Mouse (Mus musculus) midbrain, embryonic 16.5 days (tissue): ENCODE measurements around the gene Notch1. TPM values are rescaled to one million over a fixed set of nuclear protein-coding genes. Genes with fewer than 3 reads are reported as not detected.

ENCODE experiments used
- ATAC-seq: fragments of 200-750 bp; cut with Nextera tagmentation; 2 replicates; pipeline ENCODE4 v1.8.0; 2017; ENCODE audit warnings: moderate TSS enrichment
- H3K27ac ChIP-seq: fragments of 300-500 bp; sonication (generic); 2 replicates; pipeline ENCODE4 v1.5.1; 2014; ENCODE audit warnings: mild to moderate bottlenecking, low read length, mixed read lengths
- H3K27me3 ChIP-seq: fragments of 300-500 bp; sonication (generic); 2 replicates; pipeline ENCODE4 v1.6.1; 2014; ENCODE audit warnings: low read depth, low read length, mixed read lengths; ENCODE audit not compliant: control insufficient read depth, insufficient read depth
- H3K36me3 ChIP-seq: fragments of 300-500 bp; sonication (generic); 2 replicates; pipeline ENCODE4 v1.6.1; 2014; ENCODE audit warnings: mild to moderate bottlenecking, low read length, moderate library complexity, mixed read lengths; ENCODE audit not compliant: control insufficient read depth, insufficient read depth
- H3K4me1 ChIP-seq: fragments of 300-500 bp; sonication (generic); 2 replicates; pipeline ENCODE4 v1.6.1; 2014; ENCODE audit warnings: mild to moderate bottlenecking, low read length, mixed read lengths; ENCODE audit not compliant: control insufficient read depth, insufficient read depth
- H3K4me2 ChIP-seq: fragments of 300-500 bp; sonication (generic); 2 replicates; pipeline ENCODE4 v1.6.1; 2014; ENCODE audit warnings: mild to moderate bottlenecking, low read length, mixed read lengths
- H3K4me3 ChIP-seq: fragments of 300-500 bp; sonication (generic); 2 replicates; pipeline ENCODE4 v1.5.1; 2014; ENCODE audit warnings: low read depth, mild to moderate bottlenecking, low read length, moderate library complexity, mixed read lengths
- H3K9ac ChIP-seq: fragments of 300-500 bp; sonication (generic); 2 replicates; pipeline ENCODE4 v1.6.1; 2014; ENCODE audit warnings: low read depth, low read length, mixed read lengths
- H3K9me3 ChIP-seq: fragments of 300-500 bp; sonication (generic); replicated peaks from 2 replicates; pipeline ENCODE4 v1.6.1; 2014; ENCODE audit warnings: mild to moderate bottlenecking, low read length, mixed read lengths; ENCODE audit not compliant: control insufficient read depth, poor library complexity, severe bottlenecking
- WGBS: fragments of 180-500 bp; shearing (Covaris S2); extraction: QIAGEN DNeasy Blood & Tissue Kit; methylation state at CpG from one replicate; pipeline ENCODE4 v1.1.7; 2014; 5-methylcytosine and 5-hydroxymethylcytosine counted together
- polyA plus RNA-seq: library from polyadenylated mRNA; unstranded; fragments of >200 nt; fragmentation: Nextera tagmentation; extraction: Ambion mirVana; gene quantifications from 2 replicates; pipeline ENCODE4 v1.2.1, GENCODE M21; 2015

Gene Notch1
- polyA plus RNA-seq, 1 experiment from 2014 or later: 10.7 TPM

DNA sequence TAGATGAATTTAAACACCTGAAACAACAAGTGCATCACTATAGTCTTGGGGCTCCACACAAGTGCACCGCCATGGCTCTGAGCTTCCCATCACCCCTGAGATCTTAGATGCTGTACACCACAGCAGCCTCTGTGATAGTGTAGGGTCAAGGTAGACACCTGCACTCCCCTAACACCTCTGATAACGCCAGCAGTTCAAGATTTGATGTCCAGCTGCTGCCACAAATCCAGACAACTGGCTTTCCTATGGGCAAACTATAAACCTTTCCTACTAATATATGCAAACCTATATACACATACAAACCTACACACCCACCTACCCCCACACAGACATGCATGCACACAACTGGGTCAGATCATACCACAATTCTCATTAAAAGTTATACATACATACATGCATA lies 91.9 kb downstream of the Notch1 start:
- Histone ChIP-seq H3K36me3 (peaks cover 66% of the 10 kb centered on the region), H3K9ac (no peak overlapping the region), H3K27me3 (no peaks in the 10 kb centered on the region), H3K4me2 (no peak overlapping the region), H3K9me3 (no peaks in the 10 kb centered on the region), H3K27ac (no peak overlapping the region), H3K4me3 (no peak overlapping the region), H3K4me1 (no peaks in the 10 kb centered on the region)
- WGBS: 96% methylated on average over 2 of the region's 2 CpGs
- no peak for ATAC-seq

DNA sequence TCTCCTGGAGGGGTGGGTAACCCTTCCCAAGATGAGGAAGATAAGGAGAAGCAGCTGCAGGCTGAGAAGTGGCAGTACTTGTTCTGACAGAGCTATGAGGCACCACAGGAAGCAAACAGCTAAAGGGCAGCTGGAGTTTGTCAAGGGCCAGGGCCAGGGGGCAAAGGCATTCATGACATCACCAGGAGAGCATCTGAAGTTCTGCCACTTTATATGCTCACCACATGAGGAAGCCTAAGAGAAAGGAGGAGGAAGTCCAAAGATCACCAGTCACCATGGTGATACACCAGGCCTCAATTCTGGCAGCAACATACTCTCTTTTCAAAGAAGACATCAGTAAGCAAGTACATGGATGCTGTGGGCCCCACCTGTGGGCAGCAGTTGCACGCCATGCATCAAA lies 93.4 kb downstream of the Notch1 start:
- WGBS: 90% methylated on average over 1 of the region's 1 CpGs
- Histone ChIP-seq H3K36me3 (peaks cover 51% of the 10 kb centered on the region), H3K9ac (no peak overlapping the region), H3K27me3 (no peaks in the 10 kb centered on the region), H3K9me3 (no peaks in the 10 kb centered on the region), H3K4me3 (no peak overlapping the region), H3K4me2 (no peak overlapping the region), H3K4me1 (no peaks in the 10 kb centered on the region), H3K27ac (no peak overlapping the region)
- ATAC-seq: no peak

DNA sequence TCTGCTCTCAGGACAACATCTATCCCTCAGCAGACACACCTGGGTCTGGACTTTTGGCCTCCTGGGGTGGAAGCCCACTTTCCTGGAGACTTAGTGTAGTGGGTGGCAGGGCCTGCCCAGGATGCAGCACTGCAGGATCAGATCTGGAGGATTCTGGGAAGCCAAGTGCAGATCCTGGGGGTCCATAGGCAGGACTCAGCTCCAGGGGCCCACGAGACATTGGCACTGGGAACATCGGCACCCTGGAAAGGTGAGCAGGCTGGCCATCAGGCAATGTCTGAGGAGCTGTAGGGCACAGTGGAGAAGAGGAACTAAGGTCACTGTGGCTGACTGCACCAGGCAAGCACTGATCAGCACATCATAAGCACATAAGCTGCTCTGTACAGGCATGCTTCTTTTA lies 94.5 kb downstream of the Notch1 start:
- no peak for ATAC-seq
- no peak overlapping the region for H3K27ac ChIP-seq
- no peak overlapping the region for H3K4me3 ChIP-seq
- H3K9ac ChIP-seq: no peak overlapping the region
- WGBS: 96% methylated on average over 2 of the region's 2 CpGs
- no peaks in the 10 kb centered on the region for H3K4me1 ChIP-seq
- H3K27me3 ChIP-seq: no peaks in the 10 kb centered on the region
- no peak overlapping the region for H3K4me2 ChIP-seq
- H3K9me3 ChIP-seq: no peaks in the 10 kb centered on the region
- peaks cover 53% of the 10 kb centered on the region for H3K36me3 ChIP-seq

DNA sequence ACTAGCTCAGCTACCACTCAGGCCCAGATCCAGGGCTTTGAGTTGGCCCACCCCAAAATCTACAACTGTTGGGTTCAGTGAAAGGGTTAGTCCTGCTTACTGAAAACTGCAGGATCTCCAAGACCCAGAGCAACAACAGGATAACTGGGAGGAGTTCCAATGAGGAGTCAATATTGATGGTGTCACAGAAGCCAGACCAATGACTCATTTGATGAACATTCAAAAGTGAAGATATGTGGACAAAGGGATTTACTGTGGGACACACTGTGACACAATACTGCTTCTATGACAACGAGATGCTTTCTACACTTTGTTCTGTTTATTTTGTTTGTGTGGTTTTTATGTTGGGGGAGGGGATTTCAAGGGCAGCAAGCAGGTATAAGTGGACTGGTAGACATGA lies 98.3 kb downstream of the Notch1 start:
- H3K36me3 ChIP-seq: peaks cover 51% of the 10 kb centered on the region

DNA sequence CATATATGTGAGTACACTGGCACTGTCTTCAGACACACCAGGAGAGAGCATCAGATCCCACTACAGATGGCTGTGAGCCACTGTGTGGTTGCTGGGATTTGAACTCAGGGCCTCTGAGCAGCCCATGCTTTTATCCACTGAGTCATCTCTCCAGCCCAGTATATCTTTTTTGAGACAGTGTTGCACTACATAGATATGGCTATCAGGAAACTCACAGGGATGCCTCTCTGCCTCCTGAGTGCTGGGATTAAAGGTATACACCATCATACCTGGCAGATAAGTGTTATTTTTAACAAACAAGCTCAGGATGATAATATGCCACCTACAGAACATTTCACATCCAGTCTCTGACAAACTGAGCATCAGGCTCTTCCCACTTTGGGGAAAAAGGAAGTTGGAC lies 99.4 kb downstream of the Notch1 start:
- Histone ChIP-seq H3K4me2 (no peak overlapping the region), H3K4me1 (no peaks in the 10 kb centered on the region), H3K27ac (no peak overlapping the region), H3K27me3 (no peaks in the 10 kb centered on the region), H3K9ac (no peak overlapping the region), H3K9me3 (no peaks in the 10 kb centered on the region), H3K36me3 (peaks cover 50% of the 10 kb centered on the region), H3K4me3 (no peak overlapping the region)
- no peak for ATAC-seq

More for the DNA sequence above, 98.3 kb downstream of the Notch1 start:
- H3K9ac ChIP-seq: no peak overlapping the region
- no peaks in the 10 kb centered on the region for H3K9me3 ChIP-seq
- H3K4me3 ChIP-seq: no peak overlapping the region
- no peaks in the 10 kb centered on the region for H3K4me1 ChIP-seq
- 88% methylated on average over 1 of the region's 1 CpGs for WGBS
- H3K27ac ChIP-seq: no peak overlapping the region
- no peaks in the 10 kb centered on the region for H3K27me3 ChIP-seq
- no peak for ATAC-seq
- H3K4me2 ChIP-seq: no peak overlapping the region

DNA sequence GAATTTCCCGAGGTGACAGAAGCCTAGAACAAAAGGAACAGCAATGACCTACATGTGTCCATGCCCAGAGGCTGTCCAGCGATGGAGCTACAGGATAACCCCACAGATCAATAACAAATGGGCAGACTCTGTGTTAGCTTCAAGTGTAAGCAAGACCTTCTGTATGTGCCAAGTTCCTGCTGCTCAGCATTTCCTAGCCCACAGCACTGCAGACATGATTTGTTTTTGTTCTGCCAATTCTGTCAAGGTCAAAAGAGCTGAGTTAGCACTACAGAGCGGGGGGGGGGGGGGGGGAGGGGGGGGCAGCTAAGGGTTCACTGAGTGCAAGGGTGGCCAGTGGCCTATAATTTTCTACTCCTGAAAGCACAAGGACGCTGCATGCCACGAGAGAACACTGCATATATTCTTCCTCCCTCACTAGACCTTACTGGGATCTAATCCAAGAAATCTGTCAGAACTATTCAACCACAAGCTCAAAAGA lies 105.5 kb downstream of the Notch1 start:
- Histone ChIP-seq H3K9me3 (no peaks in the 10 kb centered on the region), H3K27ac (no peak overlapping the region), H3K27me3 (no peaks in the 10 kb centered on the region), H3K36me3 (peaks cover 41% of the 10 kb centered on the region), H3K4me2 (no peak overlapping the region), H3K4me3 (no peak overlapping the region), H3K4me1 (peaks cover 27% of the 10 kb centered on the region), H3K9ac (no peak overlapping the region)
- WGBS: 76% methylated on average over 4 of the region's 5 CpGs
- no peak for ATAC-seq

DNA sequence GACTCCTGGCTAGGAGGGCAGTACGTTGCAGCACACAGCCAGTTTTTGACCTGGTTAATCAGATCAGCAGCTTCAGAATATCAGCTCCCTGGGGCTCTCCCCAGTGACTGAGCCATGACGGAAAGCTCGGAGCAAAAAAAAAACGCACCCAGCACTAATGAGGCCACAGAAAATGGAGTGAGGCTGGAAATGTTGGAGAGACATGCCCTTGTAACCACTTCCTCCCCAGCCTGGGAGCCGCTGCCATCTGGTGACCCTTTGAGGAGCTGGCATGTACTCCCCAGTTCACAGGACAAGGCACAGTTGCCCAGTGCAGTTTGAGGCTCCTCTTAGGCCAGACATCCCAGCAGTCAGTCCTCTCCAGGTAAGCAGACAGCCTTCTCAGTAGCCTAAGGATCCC lies 106.4 kb downstream of the Notch1 start:
- Histone ChIP-seq H3K4me2 (no peak overlapping the region), H3K9ac (no peak overlapping the region), H3K9me3 (no peaks in the 10 kb centered on the region), H3K4me1 (peaks cover 36% of the 10 kb centered on the region), H3K4me3 (no peak overlapping the region), H3K36me3 (peaks cover 34% of the 10 kb centered on the region), H3K27me3 (no peaks in the 10 kb centered on the region), H3K27ac (no peak overlapping the region)
- 65% methylated on average over 5 of the region's 5 CpGs for WGBS
- ATAC-seq: no peak

DNA sequence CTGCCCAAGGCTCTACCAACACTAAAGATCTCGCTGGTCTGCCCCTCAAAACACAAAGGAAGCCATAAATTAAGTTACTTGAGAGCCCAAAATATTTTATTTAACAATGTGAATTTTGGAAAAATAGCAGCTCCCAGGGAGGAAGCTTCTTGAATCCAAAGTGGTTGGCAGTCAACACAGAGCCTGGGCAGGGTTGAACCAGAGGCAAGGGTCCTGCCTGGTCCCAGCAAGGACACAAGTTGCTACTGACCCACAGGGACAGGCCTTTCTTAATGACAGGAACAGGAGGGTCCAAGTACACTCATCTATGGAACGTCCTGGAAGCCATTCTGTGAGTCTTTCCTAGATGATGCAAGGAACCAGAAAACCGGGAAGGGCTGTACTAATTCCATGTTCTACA lies 107.1 kb downstream of the Notch1 start:
- Histone ChIP-seq H3K4me3 (peak overlapping the region; percentile 95; the same call in 1 of the 2 replicates), H3K4me2 (peak overlapping the region; percentile 97), H3K4me1 (peaks cover 41% of the 10 kb centered on the region), H3K9me3 (no peaks in the 10 kb centered on the region), H3K9ac (peak overlapping the region; percentile 80; the same call in 1 of the 2 replicates), H3K36me3 (peaks cover 29% of the 10 kb centered on the region), H3K27ac (0 out of 2 replicates have a peak overlapping the region, but pooled peaks have one; percentile 8), H3K27me3 (no peaks in the 10 kb centered on the region)
- WGBS: 58% methylated on average over 3 of the region's 3 CpGs
- peak; percentile 15; the same call in 1 of the 2 replicates for ATAC-seq

DNA sequence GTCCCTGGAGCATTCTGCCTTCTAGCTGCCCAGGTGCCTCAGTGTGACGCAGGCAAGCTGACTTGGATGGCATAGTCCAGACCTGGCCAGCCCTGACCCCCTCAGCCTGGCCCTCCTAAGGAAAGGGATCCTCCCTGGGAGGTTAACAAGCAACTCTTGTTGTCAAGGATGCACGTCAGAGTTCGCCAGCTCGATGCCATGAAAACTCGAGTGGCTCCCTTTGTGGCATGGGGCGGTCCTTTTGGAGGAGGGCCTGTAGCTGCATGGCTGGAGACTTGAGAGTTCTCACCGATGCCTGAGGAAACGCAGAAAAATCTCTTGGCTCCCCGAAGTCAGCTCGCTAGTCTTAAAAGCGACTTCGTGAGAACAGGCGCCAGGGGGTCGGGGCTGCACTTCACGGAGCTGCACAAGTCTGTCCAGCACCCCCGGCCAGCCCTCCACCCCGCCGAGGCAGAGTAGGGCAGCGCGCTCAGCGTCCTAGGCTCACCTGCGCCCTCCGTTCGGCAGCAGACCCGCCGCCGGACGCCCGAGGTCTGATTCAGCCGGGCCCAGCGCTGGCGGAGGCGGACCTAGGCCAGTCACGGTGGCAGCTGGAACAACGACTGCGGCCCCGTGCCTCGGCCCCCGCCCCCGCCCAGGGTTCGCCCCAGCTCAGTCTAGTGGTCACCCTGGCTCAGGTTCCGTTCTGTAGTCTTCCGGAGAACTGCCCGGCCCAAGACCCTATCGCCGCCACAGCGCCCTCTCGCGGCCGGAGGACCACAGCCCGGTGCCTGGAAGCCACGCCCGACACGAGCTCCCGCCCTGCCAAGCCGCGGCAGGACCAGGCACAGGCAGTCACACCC lies 107.7 kb downstream of the Notch1 start, which contains the start of gene Inpp5e:
Gene Inpp5e, minus strand, starts transcription at position 689 of the 842 bp plus-strand sequence.
- Histone ChIP-seq H3K4me1 (peaks cover 41% of the 10 kb centered on the region), H3K4me2 (peak within 1 kb of the TSS; percentile 97), H3K36me3 (peaks cover 23% of the 10 kb centered on the region), H3K27me3 (no peaks in the 10 kb centered on the region), H3K9ac (peak within 1 kb of the TSS; percentile 80), H3K9me3 (no peaks in the 10 kb centered on the region), H3K4me3 (peak within 1 kb of the TSS; percentile 95), H3K27ac (peak within 1 kb of the TSS; percentile 82)
- peak; percentile 95 for ATAC-seq
- under 1% methylated on average over 57 of the region's 57 CpGs for WGBS
